Mouse (Mus musculus) spleen, adult 2 months (tissue): ENCODE results near the gene Cltc. TPM values are rescaled to one million over a fixed set of nuclear protein-coding genes. Genes with fewer than 3 reads are reported as not detected.

Source experiments
- DNase-seq, 2 experiments: peaks; one replicate each; pipeline versions ENCODE4 v3.0.0 to v3.0.0-alpha.2; 2012 to 2021; ENCODE audit warnings: low spot score in 2 of 2, low read depth in 1 of 2
- H3K27ac ChIP-seq: fragments of 200-500 bp; 2 replicates; pipeline ENCODE4 v1.5.1; 2012; ENCODE audit warnings: low read length, inconsistent platforms; ENCODE audit not compliant: insufficient read depth
- H3K27me3 ChIP-seq: fragments of 200-500 bp; 2 replicates; pipeline ENCODE4 v1.6.1; 2012; ENCODE audit warnings: mild to moderate bottlenecking, moderate library complexity, low read length, inconsistent platforms; ENCODE audit not compliant: control insufficient read depth, insufficient read depth
- H3K36me3 ChIP-seq: fragments of 200-500 bp; 2 replicates; pipeline ENCODE4 v1.6.1; 2012; ENCODE audit warnings: mild to moderate bottlenecking, low read length, inconsistent platforms; ENCODE audit not compliant: control insufficient read depth, insufficient read depth
- H3K4me1 ChIP-seq: fragments of 200-500 bp; 2 replicates; pipeline ENCODE4 v1.6.1; 2011; ENCODE audit warnings: inconsistent platforms; ENCODE audit not compliant: control insufficient read depth, insufficient read depth, insufficient read length
- H3K4me3 ChIP-seq: fragments of 200-500 bp; 2 replicates; pipeline ENCODE4 v1.5.1; 2011; ENCODE audit warnings: mild to moderate bottlenecking, inconsistent platforms; ENCODE audit not compliant: insufficient read depth, insufficient read length; ENCODE audit errors: extremely low read depth
- CTCF ChIP-seq: fragments of 200-500 bp; IDR thresholded peaks from 2 replicates; pipeline ENCODE4 v1.5.1; 2011; ENCODE audit warnings: mild to moderate bottlenecking, inconsistent platforms; ENCODE audit not compliant: insufficient read depth, insufficient read length, insufficient replicate concordance; ENCODE audit errors: extremely low read depth
- POLR2A ChIP-seq: fragments of 200-500 bp; IDR thresholded peaks from 2 replicates; pipeline ENCODE4 v1.6.1; 2011; ENCODE audit warnings: low read depth, low read length, inconsistent platforms
- WGBS: fragments of 180-500 bp; shearing (Covaris S2); methylation state at CpG from one replicate; pipeline ENCODE4 v1.1.7; 2018; 5-methylcytosine and 5-hydroxymethylcytosine counted together
- polyA plus RNA-seq: library from polyadenylated mRNA; depleted of rRNA; stranded (reverse); fragments of >200 nt; gene quantifications from 2 replicates; pipeline ENCODE4 v1.2.3, GENCODE M21; 2012

Gene Cltc
- polyA plus RNA-seq, 1 experiment = 50.4 TPM

- H3K36me3 ChIP-seq = peaks cover 20% of the 10 kb centered on the region
- H3K27ac ChIP-seq = peak overlapping the region; percentile 51
- H3K4me1 ChIP-seq = no peaks in the 10 kb centered on the region
- no peaks in the 10 kb centered on the region for H3K27me3 ChIP-seq
- no peak for TF ChIP-seq POLR2A
- no peak for TF ChIP-seq CTCF
- DNase-seq = no peak
- WGBS = 83% methylated on average over 8 of the region's 8 CpGs
- no peak overlapping the region for H3K4me3 ChIP-seq
Measured at GRCm38 (mm10) chr11:86662986-86663895, 94.1 kb downstream of the Cltc start.

GRCm38 (mm10) chr11:86657863-86658262, 99.5 kb downstream of the Cltc start:
- Histone ChIP-seq H3K4me1 (no peaks in the 10 kb centered on the region), H3K36me3 (peaks cover 8% of the 10 kb centered on the region), H3K27ac (no peak overlapping the region), H3K4me3 (no peak overlapping the region), H3K27me3 (no peaks in the 10 kb centered on the region)
- no peak for TF ChIP-seq POLR2A
- TF ChIP-seq CTCF = no peak
- no peak for DNase-seq

GRCm38 (mm10) chr11:86656849-86657567, 100.4 kb downstream of the Cltc start:
- 83% methylated on average over 4 of the region's 4 CpGs for WGBS
- 0 out of 2 replicates have a peak, but pooled peaks cover 2% of the 10 kb centered on the region for H3K4me1 ChIP-seq
- H3K27me3 ChIP-seq = no peaks in the 10 kb centered on the region
- peaks cover 9% of the 10 kb centered on the region for H3K36me3 ChIP-seq
- no peak for DNase-seq
- H3K27ac ChIP-seq = no peak overlapping the region
- TF ChIP-seq CTCF (no peak), POLR2A (no peak)
- H3K4me3 ChIP-seq = no peak overlapping the region

GRCm38 (mm10) chr11:86655671-86656070, 101.7 kb downstream of the Cltc start:
- H3K36me3 ChIP-seq = peaks cover 4% of the 10 kb centered on the region
- no peak overlapping the region for H3K27ac ChIP-seq
- TF ChIP-seq POLR2A (no peak), CTCF (no peak)
- DNase-seq = peak in 1 of 2 experiments; percentile 27
- no peak overlapping the region for H3K4me3 ChIP-seq
- no peaks in the 10 kb centered on the region for H3K27me3 ChIP-seq
- 21% methylated on average over 1 of the region's 1 CpGs for WGBS
- H3K4me1 ChIP-seq = 0 out of 2 replicates have a peak, but pooled peaks cover 2% of the 10 kb centered on the region

- no peak for DNase-seq
- Histone ChIP-seq H3K27me3 (no peaks in the 10 kb centered on the region), H3K27ac (no peak overlapping the region), H3K4me1 (0 out of 2 replicates have a peak, but pooled peaks cover 2% of the 10 kb centered on the region), H3K36me3 (peaks cover 1% of the 10 kb centered on the region; the same call in 1 of the 2 replicates), H3K4me3 (no peak overlapping the region)
- 93% methylated on average over 4 of the region's 4 CpGs for WGBS
- no peak for TF ChIP-seq CTCF
- no peak for TF ChIP-seq POLR2A
Measured at GRCm38 (mm10) chr11:86654096-86654495, 103.3 kb downstream of the Cltc start.

- Histone ChIP-seq H3K4me3 (no peak overlapping the region), H3K4me1 (0 out of 2 replicates have a peak, but pooled peaks cover 2% of the 10 kb centered on the region), H3K27ac (no peak overlapping the region), H3K27me3 (no peaks in the 10 kb centered on the region), H3K36me3 (peaks cover 1% of the 10 kb centered on the region; the same call in 1 of the 2 replicates)
- peak; percentile 33 to 35 for DNase-seq
- 34% methylated on average over 3 of the region's 3 CpGs for WGBS
- no peak for TF ChIP-seq POLR2A
- TF ChIP-seq CTCF = peak; percentile 38; the same call in 1 of the 2 replicates
Measured at GRCm38 (mm10) chr11:86653446-86653845, 103.9 kb downstream of the Cltc start.

- WGBS = 78% methylated on average over 4 of the region's 4 CpGs
- no peak for DNase-seq
- TF ChIP-seq CTCF (no peak), POLR2A (no peak)
- Histone ChIP-seq H3K27me3 (no peaks in the 10 kb centered on the region), H3K4me1 (0 out of 2 replicates have a peak, but pooled peaks cover 2% of the 10 kb centered on the region), H3K36me3 (peaks cover 1% of the 10 kb centered on the region; the same call in 1 of the 2 replicates), H3K27ac (no peak overlapping the region), H3K4me3 (no peak overlapping the region)
Measured at GRCm38 (mm10) chr11:86652578-86652979, 104.8 kb downstream of the Cltc start.
